Mouse (Mus musculus) testis, adult 2 months (tissue): ENCODE measurements at regions not wholly inside any gene's neighbourhood (a gene's known extent, or its start where the extent isn't known, plus 50 kb on each side); places are given as distances from the start of the nearest gene placed in this dataset.

Source experiments
- H3K27ac ChIP-seq: fragments of 200-500 bp; 2 replicates; pipeline ENCODE4 v1.5.1; 2012; ENCODE audit warnings: low read depth, low read length; ENCODE audit not compliant: control insufficient read depth, insufficient read depth
- H3K27me3 ChIP-seq: fragments of 200-500 bp; 2 replicates; pipeline ENCODE4 v1.6.1; 2012; ENCODE audit warnings: mild to moderate bottlenecking, low read length, moderate library complexity; ENCODE audit not compliant: control insufficient read depth, insufficient read depth
- H3K36me3 ChIP-seq: fragments of 200-500 bp; 2 replicates; pipeline ENCODE4 v1.6.1; 2012; ENCODE audit warnings: mild to moderate bottlenecking, low read length; ENCODE audit not compliant: control insufficient read depth, insufficient read depth
- H3K4me1 ChIP-seq: fragments of 200-500 bp; 2 replicates; pipeline ENCODE4 v1.6.1; 2012; ENCODE audit warnings: low read length; ENCODE audit not compliant: control insufficient read depth, insufficient read depth
- H3K4me3 ChIP-seq: fragments of 200-500 bp; 2 replicates; pipeline ENCODE4 v1.5.1; 2012; ENCODE audit warnings: low read depth, mild to moderate bottlenecking, low read length, moderate library complexity, mixed read lengths; ENCODE audit not compliant: control insufficient read depth
- CTCF ChIP-seq: fragments of 200-500 bp; IDR thresholded peaks from 2 replicates; pipeline ENCODE4 v1.5.1; 2012; ENCODE audit warnings: low read depth, mild to moderate bottlenecking, inconsistent platforms, low read length, moderate library complexity; ENCODE audit not compliant: control insufficient read depth, insufficient read depth, insufficient replicate concordance
- POLR2A ChIP-seq: fragments of 200-500 bp; IDR thresholded peaks from 2 replicates; pipeline ENCODE4 v1.6.1; 2012; ENCODE audit warnings: low read depth, mild to moderate bottlenecking, inconsistent platforms, low read length, moderate library complexity; ENCODE audit not compliant: control insufficient read depth

GRCm38 (mm10) chr9:113260296-113260695, 447.8 kb downstream of the Pdcd6ip start:
- Histone ChIP-seq H3K4me3 (no peak overlapping the region), H3K36me3 (no peaks in the 10 kb centered on the region), H3K4me1 (no peaks in the 10 kb centered on the region), H3K27me3 (no peaks in the 10 kb centered on the region), H3K27ac (no peak overlapping the region)
- TF ChIP-seq CTCF (no peak), POLR2A (no peak)

- TF ChIP-seq CTCF, result no peak
- no peak for TF ChIP-seq POLR2A
- H3K4me3 ChIP-seq, result no peak overlapping the region
- H3K27ac ChIP-seq, result no peak overlapping the region
- H3K36me3 ChIP-seq, result no peaks in the 10 kb centered on the region
- H3K27me3 ChIP-seq, result no peaks in the 10 kb centered on the region
- no peaks in the 10 kb centered on the region for H3K4me1 ChIP-seq
Observed at GRCm38 (mm10) chr9:113258556-113258955, 449.5 kb downstream of the Pdcd6ip start.

- no peak overlapping the region for H3K27ac ChIP-seq
- no peak overlapping the region for H3K4me3 ChIP-seq
- TF ChIP-seq POLR2A (no peak), CTCF (no peak)
- H3K27me3 ChIP-seq, result no peaks in the 10 kb centered on the region
- H3K4me1 ChIP-seq, result no peaks in the 10 kb centered on the region
- H3K36me3 ChIP-seq, result no peaks in the 10 kb centered on the region
Observed at GRCm38 (mm10) chr9:113248703-113249274, 459.3 kb downstream of the Pdcd6ip start.

GRCm38 (mm10) chr9:113247950-113248349, 460.1 kb downstream of the Pdcd6ip start:
- no peak for TF ChIP-seq POLR2A
- no peak for TF ChIP-seq CTCF
- Histone ChIP-seq H3K27me3 (no peaks in the 10 kb centered on the region), H3K4me3 (no peak overlapping the region), H3K4me1 (no peaks in the 10 kb centered on the region), H3K27ac (no peak overlapping the region), H3K36me3 (no peaks in the 10 kb centered on the region)

- no peaks in the 10 kb centered on the region for H3K4me1 ChIP-seq
- H3K27ac ChIP-seq, result no peak overlapping the region
- TF ChIP-seq CTCF (no peak), POLR2A (no peak)
- H3K27me3 ChIP-seq, result no peaks in the 10 kb centered on the region
- no peaks in the 10 kb centered on the region for H3K36me3 ChIP-seq
- H3K4me3 ChIP-seq, result no peak overlapping the region
Observed at GRCm38 (mm10) chr9:113243870-113244269, 464.2 kb downstream of the Pdcd6ip start.

GRCm38 (mm10) chr9:113233370-113233769, 474.7 kb downstream of the Pdcd6ip start:
- Histone ChIP-seq H3K4me1 (no peaks in the 10 kb centered on the region), H3K36me3 (no peaks in the 10 kb centered on the region), H3K27ac (no peak overlapping the region), H3K4me3 (no peak overlapping the region), H3K27me3 (no peaks in the 10 kb centered on the region)
- TF ChIP-seq POLR2A (no peak), CTCF (no peak)

- Histone ChIP-seq H3K4me1 (no peaks in the 10 kb centered on the region), H3K4me3 (no peak overlapping the region), H3K36me3 (no peaks in the 10 kb centered on the region), H3K27ac (no peak overlapping the region), H3K27me3 (no peaks in the 10 kb centered on the region)
- TF ChIP-seq CTCF, result no peak
- no peak for TF ChIP-seq POLR2A
Observed at GRCm38 (mm10) chr9:113229391-113229790, 478.7 kb downstream of the Pdcd6ip start.

- Histone ChIP-seq H3K27me3 (no peaks in the 10 kb centered on the region), H3K4me3 (no peak overlapping the region), H3K36me3 (no peaks in the 10 kb centered on the region), H3K4me1 (no peaks in the 10 kb centered on the region), H3K27ac (no peak overlapping the region)
- TF ChIP-seq POLR2A (no peak), CTCF (no peak)
Observed at GRCm38 (mm10) chr9:113213930-113214329, 494.1 kb downstream of the Pdcd6ip start.
